Mouse (Mus musculus): ENCODE data around the gene Hoxc9. TPM values are rescaled to one million over a fixed set of nuclear protein-coding genes. Genes with fewer than 3 reads are reported as not detected.

The Hoxc9 gene
- polyA plus RNA-seq, 1 experiment = not detected

DNA sequence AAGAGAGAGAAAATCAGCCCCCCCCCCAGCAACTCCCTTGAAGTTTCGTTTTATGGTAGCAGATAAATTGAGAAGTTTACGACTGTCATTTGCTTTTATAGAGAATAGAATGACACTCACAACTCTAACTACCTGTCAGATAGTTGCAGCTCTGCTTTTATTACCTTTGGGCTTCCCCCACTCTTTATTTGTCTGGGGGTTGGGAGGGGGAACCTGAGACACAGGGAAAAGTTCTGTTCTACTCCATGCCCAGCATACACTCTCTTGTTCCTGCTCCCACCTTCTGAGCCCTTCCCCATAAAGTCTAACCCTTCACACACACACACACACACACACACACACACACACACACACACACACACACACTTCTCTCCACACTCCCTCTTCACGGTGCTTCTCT, 16.6 kb downstream of the Hoxc9 start:
- Histone ChIP-seq H3K4me3 (replicated peaks; ENCODE audit: extremely low read depth, low read depth, low read length) (no peak overlapping the region), H3K4me1 (ENCODE audit: control insufficient read depth, insufficient read depth, low read length) (no peaks in the 10 kb centered on the region)
- 8% methylated on average over 3 of the region's 3 CpGs for WGBS
- DNase-seq = no peak
- TF ChIP-seq CTCF (IDR thresholded peaks at IDR 0.05; ENCODE audit: insufficient read depth, low read length) = no peak
- no peak for TF ChIP-seq POLR2A (IDR thresholded peaks at IDR 0.05; ENCODE audit: borderline replicate concordance, extremely low read depth, low read depth, low read length)

GRCm38 (mm10) chr15:102996548-102996947, 20.3 kb downstream of the Hoxc9 start:
- no peak for DNase-seq
- no peaks in the 10 kb centered on the region for H3K4me1 ChIP-seq (ENCODE audit: control insufficient read depth, insufficient read depth, low read length)
- WGBS = 6% methylated on average over 9 of the region's 9 CpGs
- TF ChIP-seq CTCF (IDR thresholded peaks at IDR 0.05; ENCODE audit: insufficient read depth, low read length) = no peak
- H3K4me3 ChIP-seq (replicated peaks; ENCODE audit: extremely low read depth, low read depth, low read length) = no peak overlapping the region

GRCm38 (mm10) chr15:102997431-102997830, 21.2 kb downstream of the Hoxc9 start:
- WGBS = 10% methylated on average over 3 of the region's 3 CpGs
- DNase-seq = no peak
- no peaks in the 10 kb centered on the region for H3K4me1 ChIP-seq (ENCODE audit: control insufficient read depth, insufficient read depth, low read length)
- TF ChIP-seq POLR2A (IDR thresholded peaks at IDR 0.05; ENCODE audit: borderline replicate concordance, extremely low read depth, low read depth, low read length) (no peak), CTCF (IDR thresholded peaks at IDR 0.05; ENCODE audit: insufficient read depth, low read length) (no peak)
- no peak overlapping the region for H3K4me3 ChIP-seq (replicated peaks; ENCODE audit: extremely low read depth, low read depth, low read length)

DNA sequence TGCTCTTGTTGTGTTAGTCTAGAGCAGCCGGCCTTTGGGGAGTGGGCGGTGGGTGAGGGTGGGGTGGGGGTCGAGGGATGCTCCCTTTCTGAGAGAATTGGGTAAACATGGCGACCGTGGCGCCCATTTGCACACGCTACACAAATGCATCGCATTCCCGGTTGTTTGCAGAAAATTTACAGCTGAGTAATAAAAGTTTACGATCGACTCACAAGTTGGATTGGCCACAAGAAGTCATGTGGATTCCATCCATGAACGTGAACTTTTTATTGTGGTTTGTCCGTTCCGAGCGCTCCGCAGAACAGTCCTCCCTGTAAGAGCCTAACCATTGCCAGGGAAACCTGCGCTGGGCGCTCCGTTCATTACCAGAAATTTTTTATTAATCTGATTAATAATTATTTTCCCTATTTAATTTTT, 21.7 kb downstream of the Hoxc9 start, which contains the start of gene Hoxc6:
Gene Hoxc6 (plus strand): TSS at position 319 of the 417 bp plus-strand sequence.
- 4% methylated on average over 19 of the region's 19 CpGs for WGBS
- DNase-seq = no peak
- Histone ChIP-seq H3K4me1 (ENCODE audit: control insufficient read depth, insufficient read depth, low read length) (no peaks in the 10 kb centered on the region), H3K4me3 (replicated peaks; ENCODE audit: extremely low read depth, low read depth, low read length) (no peak within 1 kb of the TSS)
- no peak for TF ChIP-seq CTCF (IDR thresholded peaks at IDR 0.05; ENCODE audit: insufficient read depth, low read length)
- TF ChIP-seq POLR2A (IDR thresholded peaks at IDR 0.05; ENCODE audit: borderline replicate concordance, extremely low read depth, low read depth, low read length) = no peak

DNA sequence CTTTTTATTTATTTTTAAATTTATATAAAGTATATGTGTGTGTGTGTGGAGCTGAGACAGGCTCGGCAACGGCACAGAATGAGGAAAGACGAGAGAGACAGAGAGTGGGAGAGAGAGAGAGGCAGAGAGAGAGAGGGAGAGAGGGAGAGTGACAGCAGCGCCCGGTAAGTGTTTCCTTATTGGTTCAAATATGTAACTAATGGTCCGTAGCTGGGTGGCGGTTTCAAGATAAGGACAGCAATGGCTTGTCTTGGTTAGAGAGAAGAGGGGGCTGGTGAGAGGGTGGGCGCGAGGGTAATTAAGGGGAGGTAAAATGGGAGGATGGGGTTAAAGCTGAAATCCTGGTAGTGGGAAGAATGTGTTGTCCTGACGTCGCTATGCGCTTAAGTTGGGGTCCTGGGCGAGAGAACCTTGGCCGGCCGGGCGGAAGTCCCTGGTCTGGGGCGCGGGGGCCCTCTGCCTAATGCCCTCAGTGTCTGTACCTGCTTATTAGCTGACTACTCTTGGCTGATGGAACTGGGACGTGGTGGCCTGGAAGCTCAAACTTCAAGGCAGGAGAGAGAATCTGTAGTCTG, 22.5 kb downstream of the Hoxc9 start:
- WGBS = 4% methylated on average over 19 of the region's 19 CpGs
- DNase-seq = no peak
- Histone ChIP-seq H3K4me3 (replicated peaks; ENCODE audit: extremely low read depth, low read depth, low read length) (no peak overlapping the region), H3K4me1 (ENCODE audit: control insufficient read depth, insufficient read depth, low read length) (no peaks in the 10 kb centered on the region)
- TF ChIP-seq POLR2A (IDR thresholded peaks at IDR 0.05; ENCODE audit: borderline replicate concordance, extremely low read depth, low read depth, low read length) = no peak
- TF ChIP-seq CTCF (IDR thresholded peaks at IDR 0.05; ENCODE audit: insufficient read depth, low read length) = no peak

DNA sequence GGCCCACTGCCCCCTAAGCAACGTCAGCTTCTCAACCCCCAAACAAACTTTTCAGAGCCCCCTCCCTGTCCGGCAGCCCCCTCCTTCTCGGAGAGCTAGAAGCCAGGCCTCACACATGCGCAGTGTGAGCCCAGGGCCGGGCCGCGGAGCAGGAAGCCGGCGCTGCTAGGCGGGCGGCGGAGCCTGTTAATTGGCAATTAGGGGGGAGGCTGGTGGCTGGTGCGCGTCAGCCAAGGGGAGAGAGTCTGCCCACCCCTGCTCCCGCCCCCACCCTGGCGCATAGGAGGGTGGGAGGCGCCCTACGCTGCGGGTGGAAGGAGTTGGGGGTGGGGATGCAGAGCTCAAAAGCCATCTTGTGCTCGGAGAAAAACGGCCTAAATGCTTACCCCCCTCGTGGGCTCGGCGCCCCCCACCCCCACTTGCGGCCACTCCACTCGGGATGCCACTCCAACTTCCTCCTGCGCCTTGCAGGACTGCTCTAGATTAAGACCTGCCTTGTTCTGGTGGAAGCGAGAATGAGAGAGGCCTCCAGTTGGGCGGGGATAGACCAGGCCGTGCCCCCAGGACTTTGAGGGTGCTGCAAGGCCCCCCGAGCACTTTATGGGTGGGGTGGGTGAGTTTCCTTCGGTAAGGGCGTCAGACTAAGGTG, 23.1 kb downstream of the Hoxc9 start:
- 2% methylated on average over 33 of the region's 33 CpGs for WGBS
- Histone ChIP-seq H3K4me3 (replicated peaks; ENCODE audit: extremely low read depth, low read depth, low read length) (peak overlapping the region; percentile 32), H3K4me1 (ENCODE audit: control insufficient read depth, insufficient read depth, low read length) (no peaks in the 10 kb centered on the region)
- TF ChIP-seq POLR2A (IDR thresholded peaks at IDR 0.05; ENCODE audit: borderline replicate concordance, extremely low read depth, low read depth, low read length) = no peak
- DNase-seq = no peak

GRCm38 (mm10) chr15:102999955-103000354, 23.7 kb downstream of the Hoxc9 start:
- DNase-seq = no peak
- no peak overlapping the region for H3K4me3 ChIP-seq (replicated peaks; ENCODE audit: extremely low read depth, low read depth, low read length)
- no peaks in the 10 kb centered on the region for H3K4me1 ChIP-seq (ENCODE audit: control insufficient read depth, insufficient read depth, low read length)
- WGBS = 11% methylated on average over 11 of the region's 11 CpGs
- TF ChIP-seq CTCF (IDR thresholded peaks at IDR 0.05; ENCODE audit: insufficient read depth, low read length) = no peak
- TF ChIP-seq POLR2A (IDR thresholded peaks at IDR 0.05; ENCODE audit: borderline replicate concordance, extremely low read depth, low read depth, low read length) = no peak

DNA sequence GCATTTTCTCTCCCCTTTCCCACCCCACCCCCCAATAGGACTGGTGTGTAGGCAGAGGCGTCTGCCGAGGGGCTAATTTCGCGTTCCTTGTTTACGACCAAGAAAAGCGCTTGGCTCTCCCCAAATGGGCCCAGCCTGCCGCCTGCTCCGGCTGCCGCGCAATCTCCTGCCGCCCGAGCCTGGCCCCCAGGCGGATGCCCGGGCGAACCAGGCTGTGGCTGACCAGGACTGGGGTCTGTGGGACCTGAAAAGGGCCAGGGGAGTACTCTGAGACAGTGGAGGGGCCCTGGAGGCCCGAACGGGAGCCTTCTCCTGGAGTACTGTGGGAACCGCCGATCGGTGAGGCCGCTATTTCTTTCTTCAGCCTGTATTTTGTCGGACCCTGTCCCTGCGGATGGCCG, 24.3 kb downstream of the Hoxc9 start:
- WGBS = 14% methylated on average over 24 of the region's 24 CpGs
- no peak overlapping the region for H3K4me3 ChIP-seq (replicated peaks; ENCODE audit: extremely low read depth, low read depth, low read length)
- TF ChIP-seq POLR2A (IDR thresholded peaks at IDR 0.05; ENCODE audit: borderline replicate concordance, extremely low read depth, low read depth, low read length) (no peak), CTCF (IDR thresholded peaks at IDR 0.05; ENCODE audit: insufficient read depth, low read length) (no peak)
- no peaks in the 10 kb centered on the region for H3K4me1 ChIP-seq (ENCODE audit: control insufficient read depth, insufficient read depth, low read length)
- no peak for DNase-seq

DNA sequence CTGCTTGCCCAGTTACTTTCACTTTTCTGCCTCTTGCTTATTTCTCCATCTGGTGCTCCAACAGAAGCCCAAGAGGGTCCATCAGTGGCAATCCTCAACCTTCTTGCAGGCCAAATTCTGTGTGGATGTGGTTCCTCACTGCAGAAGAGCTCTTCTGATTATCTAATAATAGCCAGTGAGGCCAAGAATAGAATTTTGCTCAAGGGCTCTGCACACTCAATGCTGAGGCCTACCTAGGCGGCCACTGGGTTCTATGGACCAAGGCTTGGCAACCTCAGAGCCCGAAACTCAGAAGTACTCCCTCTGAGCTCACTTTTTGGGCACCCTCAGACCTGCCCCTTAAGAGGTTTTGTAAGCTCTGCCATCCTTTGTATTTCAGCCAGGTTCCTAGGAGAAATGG, 25.1 kb downstream of the Hoxc9 start:
- no peak for DNase-seq
- TF ChIP-seq CTCF (IDR thresholded peaks at IDR 0.05; ENCODE audit: insufficient read depth, low read length) (no peak), POLR2A (IDR thresholded peaks at IDR 0.05; ENCODE audit: borderline replicate concordance, extremely low read depth, low read depth, low read length) (no peak)
- Histone ChIP-seq H3K4me3 (replicated peaks; ENCODE audit: extremely low read depth, low read depth, low read length) (no peak overlapping the region), H3K4me1 (ENCODE audit: control insufficient read depth, insufficient read depth, low read length) (no peaks in the 10 kb centered on the region)
- 69% methylated on average over 2 of the region's 2 CpGs for WGBS

DNA sequence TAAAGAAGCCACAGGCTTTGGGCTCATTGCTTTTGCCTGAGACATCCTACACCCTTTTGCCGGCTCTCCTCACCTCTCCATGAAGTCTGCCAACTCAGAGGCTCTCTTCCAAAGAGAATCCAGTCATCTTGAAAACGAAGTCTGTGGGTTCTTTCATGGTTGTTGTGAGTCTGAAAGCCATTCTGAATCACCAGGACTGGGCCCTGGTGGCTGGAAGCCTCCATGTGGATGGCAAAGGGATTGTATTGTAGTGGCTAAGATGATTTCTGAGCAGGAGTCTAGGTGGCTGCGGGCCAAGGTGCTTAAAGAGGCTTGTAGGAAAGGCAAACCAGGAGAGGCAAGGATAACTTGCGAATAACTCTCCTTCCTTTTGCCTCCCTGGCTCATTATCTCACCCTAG, 25.9 kb downstream of the Hoxc9 start:
- no peak for TF ChIP-seq POLR2A (IDR thresholded peaks at IDR 0.05; ENCODE audit: borderline replicate concordance, extremely low read depth, low read depth, low read length)
- no peak for TF ChIP-seq CTCF (IDR thresholded peaks at IDR 0.05; ENCODE audit: insufficient read depth, low read length)
- 39% methylated on average over 4 of the region's 4 CpGs for WGBS
- Histone ChIP-seq H3K4me1 (ENCODE audit: control insufficient read depth, insufficient read depth, low read length) (no peaks in the 10 kb centered on the region), H3K4me3 (replicated peaks; ENCODE audit: extremely low read depth, low read depth, low read length) (no peak overlapping the region)
- no peak for DNase-seq
